Mouse (Mus musculus): Measurements from ENCODE around the gene Chad.
A peak's percentile ranks its signal among the peaks of the same experiment; 100 is the strongest.

The Chad gene

GRCm38 (mm10) chr11:94566534-94566933 lies 1.7 kb downstream of the Chad start:
- no peak for DNase-seq

- no peak for DNase-seq
Observed at GRCm38 (mm10) chr11:94567326-94567725, 2.5 kb downstream of the Chad start.

GRCm38 (mm10) chr11:94570612-94571011 lies 5.8 kb downstream of the Chad start:
- DNase-seq, result no peak

GRCm38 (mm10) chr11:94571850-94572249 lies 7.0 kb downstream of the Chad start:
- no peak for DNase-seq

GRCm38 (mm10) chr11:94574560-94574959 lies 9.7 kb downstream of the Chad start:
- DNase-seq, result no peak

GRCm38 (mm10) chr11:94575036-94575435 lies 10.2 kb downstream of the Chad start:
- no peak for DNase-seq

GRCm38 (mm10) chr11:94576361-94576760 lies 11.5 kb downstream of the Chad start:
- peak; percentile 22 to 23 for DNase-seq

GRCm38 (mm10) chr11:94580111-94580740 lies 15.4 kb downstream of the Chad start:
- no peak for DNase-seq

- DNase-seq, result no peak
Observed at GRCm38 (mm10) chr11:94585091-94585490, 20.2 kb downstream of the Chad start.

GRCm38 (mm10) chr11:94587511-94587910 lies 22.7 kb downstream of the Chad start:
- DNase-seq, result no peak

GRCm38 (mm10) chr11:94596311-94596852 lies 31.5 kb downstream of the Chad start:
- no peak for DNase-seq

GRCm38 (mm10) chr11:94597319-94597718 lies 32.5 kb downstream of the Chad start:
- DNase-seq, result no peak

- no peak for DNase-seq
Observed at GRCm38 (mm10) chr11:94598437-94599120, 33.7 kb downstream of the Chad start.

- DNase-seq, result no peak
Observed at GRCm38 (mm10) chr11:94600447-94600846, 35.6 kb downstream of the Chad start.

GRCm38 (mm10) chr11:94601321-94602281 lies 36.8 kb downstream of the Chad start, which contains the start of gene Acsf2:
Gene Acsf2 (minus strand): TSS chr11:94601871.
- peak; percentile 13 to 21 for DNase-seq

- no peak for DNase-seq
Observed at GRCm38 (mm10) chr11:94602356-94602955, 37.6 kb downstream of the Chad start.

GRCm38 (mm10) chr11:94610744-94611740 lies 46.2 kb downstream of the Chad start:
- no peak for DNase-seq

GRCm38 (mm10) chr11:94614603-94615002 lies 49.8 kb downstream of the Chad start:
- no peak for DNase-seq

- no peak for DNase-seq
Observed at GRCm38 (mm10) chr11:94615494-94615893, 50.6 kb downstream of the Chad start.

- DNase-seq, result no peak
Observed at GRCm38 (mm10) chr11:94617646-94618045, 52.8 kb downstream of the Chad start.

Measured in cerebellum, adult 18-20 months (tissue).